Mouse (Mus musculus) T-helper 17 cell (primary cell): ENCODE data around the gene Rad51b.
"Not testable (repeated sequence)": the region's sequence is repeated elsewhere in the genome, so short reads cannot be mapped to it uniquely, and the experiment has no call there.

ENCODE experiments used
- in situ Hi-C, 2 experiments: fragments of 300-600 bp; cut with MboI, MseI; formaldehyde crosslinking; loops; 1 replicate in 1 of 2; 2 replicates in 1 of 2; pipeline ENCODE4 v1.15.1; 2025; ENCODE audit warnings: high pct_unique_total_duplicates in 2 of 2

Gene Rad51b

GRCm38 (mm10) chr12:79297121-79297576 is at the start of gene Rad51b:
Rad51b (plus strand) TSS chr12:79297282.
- in situ Hi-C loops, result loop anchor here in 1 of 2 experiments (5.0 kb wide), 1 partner anchor 105 kb away; the partner anchor contains the start of gene Rdh11

GRCm38 (mm10) chr12:79248110-79248509 is 49.0 kb upstream of the Rad51b start:
- in situ Hi-C loops, result no loop called here

GRCm38 (mm10) chr12:79253294-79254053 is 43.6 kb upstream of the Rad51b start:
- in situ Hi-C loops, result no loop called here

- in situ Hi-C loops, result no loop called here
Measured at GRCm38 (mm10) chr12:79254975-79255374, 42.1 kb upstream of the Rad51b start.

GRCm38 (mm10) chr12:79260154-79260553 is 36.9 kb upstream of the Rad51b start:
- in situ Hi-C loops, result no loop called here

- in situ Hi-C loops, result no loop called here
Measured at GRCm38 (mm10) chr12:79261035-79261434, 36.0 kb upstream of the Rad51b start.

- in situ Hi-C loops, result loop anchor here in 1 of 2 experiments (5.0 kb wide), 1 partner anchor 40 kb away; no protein-coding TSS in a partner anchor
Measured at GRCm38 (mm10) chr12:79272604-79273003, 24.5 kb upstream of the Rad51b start.

GRCm38 (mm10) chr12:79279513-79280115 is 17.5 kb upstream of the Rad51b start:
- in situ Hi-C loops, result loop anchor here in 1 of 2 experiments (10.0 kb wide), 1 partner anchor 345 kb away; no protein-coding TSS in a partner anchor

GRCm38 (mm10) chr12:79282595-79282994 is 14.5 kb upstream of the Rad51b start:
- in situ Hi-C loops, result loop anchor here in 1 of 2 experiments (10.0 kb wide), 1 partner anchor 348 kb away; no protein-coding TSS in a partner anchor

- in situ Hi-C loops, result no loop called here
Measured at GRCm38 (mm10) chr12:79292874-79293273, 4.2 kb upstream of the Rad51b start.

- in situ Hi-C loops, result loop anchor here in 1 of 2 experiments (5.0 kb wide), 1 partner anchor 104 kb away; the partner anchor contains the start of gene Rdh11
Measured at GRCm38 (mm10) chr12:79296126-79296816, 811 bp upstream of the Rad51b start, which contains the start of gene Zfyve26. Zfyve26 (minus strand) TSS chr12:79296304.

- in situ Hi-C loops, result loop anchor here in 1 of 2 experiments (5.0 kb wide), 1 partner anchor 106 kb away; the partner anchor contains the start of gene Rdh11
Measured at GRCm38 (mm10) chr12:79297884-79298636, 978 bp downstream of the Rad51b start.

- in situ Hi-C loops, result no loop called here
Measured at GRCm38 (mm10) chr12:79301802-79302201, 4.7 kb downstream of the Rad51b start.

- in situ Hi-C loops, result no loop called here
Measured at GRCm38 (mm10) chr12:79305131-79305530, 8.0 kb downstream of the Rad51b start.

GRCm38 (mm10) chr12:79306013-79306412 is 8.9 kb downstream of the Rad51b start:
- in situ Hi-C loops, result no loop called here

- in situ Hi-C loops, result no loop called here
Measured at GRCm38 (mm10) chr12:79313721-79314120, 16.6 kb downstream of the Rad51b start.

- in situ Hi-C loops, result no loop called here
Measured at GRCm38 (mm10) chr12:79317339-79317738, 20.3 kb downstream of the Rad51b start.

GRCm38 (mm10) chr12:79320895-79321294 is 23.8 kb downstream of the Rad51b start:
- in situ Hi-C loops, result no loop called here

- in situ Hi-C loops, result not testable (repeated sequence)
Measured at GRCm38 (mm10) chr12:79322539-79322938, 25.5 kb downstream of the Rad51b start.

- in situ Hi-C loops, result no loop called here
Measured at GRCm38 (mm10) chr12:79326236-79326635, 29.2 kb downstream of the Rad51b start.

GRCm38 (mm10) chr12:79326745-79327144 is 29.7 kb downstream of the Rad51b start:
- in situ Hi-C loops, result no loop called here
